Mouse (Mus musculus) retina, adult 2 months (tissue): ENCODE measurements around the gene Myocd.

Experiments used
- DNase-seq: peaks from one replicate; pipeline ENCODE4 v3.0.0-alpha.2; 2012; ENCODE audit warnings: low read depth, low spot score

Gene Myocd

GRCm38 (mm10) chr11:65269851-65270473 lies at the start of gene Myocd:
TSS of gene Myocd (minus strand) at chr11:65269989.
- DNase-seq: no peak

- no peak for DNase-seq
These were observed 34.0 kb upstream of the Myocd start for GRCm38 (mm10) chr11:65303824-65304223.

GRCm38 (mm10) chr11:65294128-65294833 lies 24.5 kb upstream of the Myocd start:
- DNase-seq: no peak

GRCm38 (mm10) chr11:65292994-65293393 lies 23.2 kb upstream of the Myocd start:
- no peak for DNase-seq

GRCm38 (mm10) chr11:65287706-65288105 lies 17.9 kb upstream of the Myocd start:
- no peak for DNase-seq

- DNase-seq: no peak
These were observed 16.4 kb upstream of the Myocd start for GRCm38 (mm10) chr11:65286211-65286610.

- DNase-seq: no peak
These were observed 5.7 kb upstream of the Myocd start for GRCm38 (mm10) chr11:65275441-65275840.

GRCm38 (mm10) chr11:65271000-65271399 lies 1.2 kb upstream of the Myocd start:
- DNase-seq: no peak

GRCm38 (mm10) chr11:65268310-65268709 lies 1.5 kb downstream of the Myocd start:
- DNase-seq: no peak

- DNase-seq: no peak
These were observed 6.3 kb downstream of the Myocd start for GRCm38 (mm10) chr11:65263466-65263865.

- no peak for DNase-seq
These were observed 10.8 kb downstream of the Myocd start for GRCm38 (mm10) chr11:65258997-65259396.

- DNase-seq: no peak
These were observed 13.6 kb downstream of the Myocd start for GRCm38 (mm10) chr11:65256143-65256542.

- DNase-seq: no peak
These were observed 14.2 kb downstream of the Myocd start for GRCm38 (mm10) chr11:65255564-65255963.

GRCm38 (mm10) chr11:65250366-65250765 lies 19.4 kb downstream of the Myocd start:
- no peak for DNase-seq

- DNase-seq: no peak
These were observed 23.3 kb downstream of the Myocd start for GRCm38 (mm10) chr11:65246301-65247054.

GRCm38 (mm10) chr11:65243593-65243992 lies 26.2 kb downstream of the Myocd start:
- DNase-seq: no peak

- no peak for DNase-seq
These were observed 29.3 kb downstream of the Myocd start for GRCm38 (mm10) chr11:65240521-65240920.

- DNase-seq: no peak
These were observed 31.9 kb downstream of the Myocd start for GRCm38 (mm10) chr11:65237896-65238295.

- DNase-seq: no peak
These were observed 32.9 kb downstream of the Myocd start for GRCm38 (mm10) chr11:65236907-65237306.

- no peak for DNase-seq
These were observed 34.4 kb downstream of the Myocd start for GRCm38 (mm10) chr11:65235374-65235773.

- peak; percentile 11 for DNase-seq
These were observed 38.0 kb downstream of the Myocd start for GRCm38 (mm10) chr11:65231771-65232170.

GRCm38 (mm10) chr11:65226766-65227165 lies 43.0 kb downstream of the Myocd start:
- no peak for DNase-seq
